Mouse (Mus musculus): Measurements from ENCODE around the gene C2cd4c. TPM values are rescaled to one million over a fixed set of nuclear protein-coding genes. Genes with fewer than 3 reads are reported as not detected.

The C2cd4c gene
- polyA plus RNA-seq, 1 experiment from 2014 or later, result 0.95 TPM

- Histone ChIP-seq H3K9me3 (replicated peaks; ENCODE audit: control insufficient read depth, low read length, poor library complexity, severe bottlenecking) (no peaks in the 10 kb centered on the region), H3K9ac (ENCODE audit: low read depth, low read length) (no peak overlapping the region), H3K27me3 (ENCODE audit: control insufficient read depth, insufficient read depth, low read depth, low read length) (no peaks in the 10 kb centered on the region), H3K4me1 (ENCODE audit: control insufficient read depth, insufficient read depth, low read length) (no peaks in the 10 kb centered on the region), H3K4me3 (ENCODE audit: low read depth, low read length) (no peak overlapping the region), H3K4me2 (ENCODE audit: low read length) (no peak overlapping the region), H3K27ac (ENCODE audit: low read length) (no peak overlapping the region), H3K36me3 (ENCODE audit: control insufficient read depth, insufficient read depth, low read length) (peaks cover 3% of the 10 kb centered on the region)
- WGBS, result 65% methylated on average over 12 of the region's 12 CpGs
- no peak for ATAC-seq
These were observed 10.1 kb upstream of the C2cd4c start for GRCm38 (mm10) chr10:79623950-79624349.

GRCm38 (mm10) chr10:79616376-79616775 is 2.6 kb upstream of the C2cd4c start:
- Histone ChIP-seq H3K27me3 (ENCODE audit: control insufficient read depth, insufficient read depth, low read depth, low read length) (peaks cover 10% of the 10 kb centered on the region), H3K4me3 (ENCODE audit: low read depth, low read length) (no peak overlapping the region), H3K9ac (ENCODE audit: low read depth, low read length) (no peak overlapping the region), H3K4me1 (ENCODE audit: control insufficient read depth, insufficient read depth, low read length) (peaks cover 23% of the 10 kb centered on the region), H3K36me3 (ENCODE audit: control insufficient read depth, insufficient read depth, low read length) (peaks cover 3% of the 10 kb centered on the region; the same call in 1 of the 2 replicates), H3K4me2 (ENCODE audit: low read length) (no peak overlapping the region), H3K9me3 (replicated peaks; ENCODE audit: control insufficient read depth, low read length, poor library complexity, severe bottlenecking) (no peaks in the 10 kb centered on the region), H3K27ac (ENCODE audit: low read length) (no peak overlapping the region)
- no peak for ATAC-seq
- 86% methylated on average over 5 of the region's 5 CpGs for WGBS

GRCm38 (mm10) chr10:79615860-79616259 is 2.0 kb upstream of the C2cd4c start:
- WGBS, result 7% methylated on average over 8 of the region's 8 CpGs
- Histone ChIP-seq H3K4me1 (ENCODE audit: control insufficient read depth, insufficient read depth, low read length) (peaks cover 25% of the 10 kb centered on the region), H3K36me3 (ENCODE audit: control insufficient read depth, insufficient read depth, low read length) (peaks cover 3% of the 10 kb centered on the region; the same call in 1 of the 2 replicates), H3K4me3 (ENCODE audit: low read depth, low read length) (no peak overlapping the region), H3K27me3 (ENCODE audit: control insufficient read depth, insufficient read depth, low read depth, low read length) (peaks cover 10% of the 10 kb centered on the region), H3K9ac (ENCODE audit: low read depth, low read length) (no peak overlapping the region), H3K27ac (ENCODE audit: low read length) (no peak overlapping the region), H3K9me3 (replicated peaks; ENCODE audit: control insufficient read depth, low read length, poor library complexity, severe bottlenecking) (no peaks in the 10 kb centered on the region), H3K4me2 (ENCODE audit: low read length) (no peak overlapping the region)
- ATAC-seq, result no peak

GRCm38 (mm10) chr10:79614305-79614643 is 449 bp upstream of the C2cd4c start:
- H3K27me3 ChIP-seq (ENCODE audit: control insufficient read depth, insufficient read depth, low read depth, low read length), result peaks cover 10% of the 10 kb centered on the region
- peaks cover 25% of the 10 kb centered on the region for H3K4me1 ChIP-seq (ENCODE audit: control insufficient read depth, insufficient read depth, low read length)
- no peaks in the 10 kb centered on the region for H3K36me3 ChIP-seq (ENCODE audit: control insufficient read depth, insufficient read depth, low read length)
- no peak for ATAC-seq
- 80% methylated on average over 1 of the region's 1 CpGs for WGBS
- no peaks in the 10 kb centered on the region for H3K9me3 ChIP-seq (replicated peaks; ENCODE audit: control insufficient read depth, low read length, poor library complexity, severe bottlenecking)
- peak overlapping the region; percentile 34; the same call in 1 of the 2 replicates for H3K27ac ChIP-seq (ENCODE audit: low read length)
- peak overlapping the region; percentile 69; the same call in 1 of the 2 replicates for H3K9ac ChIP-seq (ENCODE audit: low read depth, low read length)
- H3K4me3 ChIP-seq (ENCODE audit: low read depth, low read length), result peak overlapping the region; percentile 61
- peak overlapping the region; percentile 67 for H3K4me2 ChIP-seq (ENCODE audit: low read length)

GRCm38 (mm10) chr10:79612192-79613135 is 1.4 kb downstream of the C2cd4c start:
- Histone ChIP-seq H3K9me3 (replicated peaks; ENCODE audit: control insufficient read depth, low read length, poor library complexity, severe bottlenecking) (no peaks in the 10 kb centered on the region), H3K36me3 (ENCODE audit: control insufficient read depth, insufficient read depth, low read length) (no peaks in the 10 kb centered on the region), H3K9ac (ENCODE audit: low read depth, low read length) (peak overlapping the region; percentile 54), H3K4me2 (ENCODE audit: low read length) (peak overlapping the region; percentile 67), H3K4me1 (ENCODE audit: control insufficient read depth, insufficient read depth, low read length) (peaks cover 25% of the 10 kb centered on the region), H3K27me3 (ENCODE audit: control insufficient read depth, insufficient read depth, low read depth, low read length) (peaks cover 10% of the 10 kb centered on the region), H3K27ac (ENCODE audit: low read length) (no peak overlapping the region), H3K4me3 (ENCODE audit: low read depth, low read length) (peak overlapping the region; percentile 61)
- ATAC-seq, result 0 out of 2 replicates have a peak, but pooled peaks have one; percentile 9
- 9% methylated on average over 51 of the region's 51 CpGs for WGBS

GRCm38 (mm10) chr10:79611296-79611695 is 2.5 kb downstream of the C2cd4c start:
- Histone ChIP-seq H3K9me3 (replicated peaks; ENCODE audit: control insufficient read depth, low read length, poor library complexity, severe bottlenecking) (no peaks in the 10 kb centered on the region), H3K27ac (ENCODE audit: low read length) (no peak overlapping the region), H3K4me2 (ENCODE audit: low read length) (no peak overlapping the region; the same call in 1 of the 2 replicates), H3K4me1 (ENCODE audit: control insufficient read depth, insufficient read depth, low read length) (peaks cover 25% of the 10 kb centered on the region), H3K36me3 (ENCODE audit: control insufficient read depth, insufficient read depth, low read length) (no peaks in the 10 kb centered on the region), H3K9ac (ENCODE audit: low read depth, low read length) (no peak overlapping the region), H3K4me3 (ENCODE audit: low read depth, low read length) (no peak overlapping the region), H3K27me3 (ENCODE audit: control insufficient read depth, insufficient read depth, low read depth, low read length) (peaks cover 10% of the 10 kb centered on the region)
- 37% methylated on average over 5 of the region's 5 CpGs for WGBS
- no peak for ATAC-seq

- WGBS, result 64% methylated on average over 3 of the region's 3 CpGs
- Histone ChIP-seq H3K27ac (ENCODE audit: low read length) (no peak overlapping the region), H3K9ac (ENCODE audit: low read depth, low read length) (no peak overlapping the region), H3K4me1 (ENCODE audit: control insufficient read depth, insufficient read depth, low read length) (peaks cover 23% of the 10 kb centered on the region), H3K4me2 (ENCODE audit: low read length) (no peak overlapping the region), H3K36me3 (ENCODE audit: control insufficient read depth, insufficient read depth, low read length) (no peaks in the 10 kb centered on the region), H3K9me3 (replicated peaks; ENCODE audit: control insufficient read depth, low read length, poor library complexity, severe bottlenecking) (no peaks in the 10 kb centered on the region), H3K4me3 (ENCODE audit: low read depth, low read length) (no peak overlapping the region), H3K27me3 (ENCODE audit: control insufficient read depth, insufficient read depth, low read depth, low read length) (peaks cover 10% of the 10 kb centered on the region)
- ATAC-seq, result no peak
These were observed 4.5 kb downstream of the C2cd4c start for GRCm38 (mm10) chr10:79609276-79609675.

- no peaks in the 10 kb centered on the region for H3K9me3 ChIP-seq (replicated peaks; ENCODE audit: control insufficient read depth, low read length, poor library complexity, severe bottlenecking)
- no peak for ATAC-seq
- 39% methylated on average over 2 of the region's 2 CpGs for WGBS
These were observed 5.9 kb downstream of the C2cd4c start for GRCm38 (mm10) chr10:79607892-79608291.

GRCm38 (mm10) chr10:79606537-79606936 is 7.3 kb downstream of the C2cd4c start:
- Histone ChIP-seq H3K27ac (ENCODE audit: low read length) (no peak overlapping the region), H3K36me3 (ENCODE audit: control insufficient read depth, insufficient read depth, low read length) (no peaks in the 10 kb centered on the region), H3K4me3 (ENCODE audit: low read depth, low read length) (no peak overlapping the region), H3K9me3 (replicated peaks; ENCODE audit: control insufficient read depth, low read length, poor library complexity, severe bottlenecking) (no peaks in the 10 kb centered on the region), H3K9ac (ENCODE audit: low read depth, low read length) (no peak overlapping the region), H3K27me3 (ENCODE audit: control insufficient read depth, insufficient read depth, low read depth, low read length) (no peaks in the 10 kb centered on the region; the same call in 1 of the 2 replicates), H3K4me2 (ENCODE audit: low read length) (no peak overlapping the region), H3K4me1 (ENCODE audit: control insufficient read depth, insufficient read depth, low read length) (peaks cover 3% of the 10 kb centered on the region; the same call in 1 of the 2 replicates)
- WGBS, result 62% methylated on average over 4 of the region's 4 CpGs
- ATAC-seq, result no peak

More at GRCm38 (mm10) chr10:79607892-79608291, 5.9 kb downstream of the C2cd4c start:
- H3K4me2 ChIP-seq (ENCODE audit: low read length), result no peak overlapping the region
- no peaks in the 10 kb centered on the region for H3K36me3 ChIP-seq (ENCODE audit: control insufficient read depth, insufficient read depth, low read length)
- H3K4me1 ChIP-seq (ENCODE audit: control insufficient read depth, insufficient read depth, low read length), result peaks cover 17% of the 10 kb centered on the region
- H3K27me3 ChIP-seq (ENCODE audit: control insufficient read depth, insufficient read depth, low read depth, low read length), result peaks cover 7% of the 10 kb centered on the region
- H3K27ac ChIP-seq (ENCODE audit: low read length), result no peak overlapping the region
- no peak overlapping the region for H3K4me3 ChIP-seq (ENCODE audit: low read depth, low read length)
- H3K9ac ChIP-seq (ENCODE audit: low read depth, low read length), result no peak overlapping the region
